Mouse (Mus musculus) 416B (cell line): ENCODE measurements at regions not wholly inside any gene's neighbourhood (a gene's known extent, or its start where the extent isn't known, plus 50 kb on each side); places are given as distances from the start of the nearest gene placed in this dataset.

Source experiments
- DNase-seq: peaks from one replicate; pipeline ENCODE4 v3.0.0; 2011; ENCODE audit warnings: low read depth

DNA sequence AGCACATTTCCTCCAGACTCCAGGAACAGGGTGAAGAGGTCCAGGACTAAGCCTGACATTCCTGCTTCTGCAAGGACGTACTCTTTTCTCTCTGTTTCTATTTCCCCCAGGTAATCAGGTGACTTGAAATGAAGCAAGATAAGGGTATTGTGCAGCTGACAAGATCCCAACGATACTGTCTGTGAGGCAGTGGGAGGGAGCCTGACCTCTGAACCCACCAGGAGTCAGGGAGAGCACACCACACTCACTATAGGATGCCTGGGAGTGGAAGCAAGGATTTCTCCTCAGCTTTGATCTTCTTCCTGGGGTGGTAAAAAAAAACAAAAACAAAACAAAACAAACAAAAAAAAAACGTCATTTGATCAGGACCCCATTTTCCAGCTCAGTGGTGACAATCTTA, 141.1 kb upstream of the A230072I06Rik start:
- no peak for DNase-seq

GRCm38 (mm10) chr8:12137913-12138312, 140.7 kb upstream of the A230072I06Rik start:
- no peak for DNase-seq

DNA sequence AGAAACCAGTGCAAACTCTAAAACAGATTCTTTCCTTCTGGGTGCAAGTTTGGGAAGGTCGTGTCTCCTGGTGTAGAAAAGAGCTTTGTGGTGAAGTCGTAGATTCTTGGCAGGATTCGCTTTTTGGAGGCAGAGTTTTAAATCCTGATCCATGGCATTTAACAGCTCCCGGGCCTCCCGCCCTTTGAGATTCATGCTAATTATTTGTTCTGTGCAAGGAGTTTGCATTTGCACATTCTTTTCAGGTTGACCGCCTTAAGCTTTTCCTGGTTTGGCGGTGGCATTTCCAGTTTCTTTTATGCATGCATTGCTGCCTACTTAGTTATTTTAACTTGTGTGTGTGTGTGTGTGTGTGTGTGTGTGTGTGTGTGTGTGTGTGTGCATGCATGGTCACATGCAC, 126.9 kb upstream of the A230072I06Rik start:
- DNase-seq = no peak

DNA sequence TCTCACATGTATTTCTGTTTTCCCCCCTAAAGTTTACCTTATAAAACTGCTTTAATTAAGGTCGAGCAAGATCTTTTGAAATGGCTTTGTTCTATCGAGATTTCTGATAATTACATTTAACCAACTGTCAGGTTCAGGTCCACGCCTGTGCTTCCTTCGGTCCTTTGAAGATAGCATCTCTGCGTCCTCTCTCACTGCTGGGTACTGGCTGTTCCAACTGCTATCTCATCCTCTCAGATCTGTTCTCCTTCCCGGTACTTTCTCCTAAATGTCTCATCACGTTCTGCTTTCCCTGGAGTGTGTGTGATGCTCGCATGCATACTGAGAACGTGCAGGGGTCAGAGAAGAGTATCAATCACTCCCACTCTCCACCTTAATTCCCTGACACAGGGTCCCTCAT, 125.8 kb upstream of the A230072I06Rik start:
- DNase-seq = no peak

- DNase-seq = no peak
These were observed 121.7 kb upstream of the A230072I06Rik start for GRCm38 (mm10) chr8:12156893-12157292.

DNA sequence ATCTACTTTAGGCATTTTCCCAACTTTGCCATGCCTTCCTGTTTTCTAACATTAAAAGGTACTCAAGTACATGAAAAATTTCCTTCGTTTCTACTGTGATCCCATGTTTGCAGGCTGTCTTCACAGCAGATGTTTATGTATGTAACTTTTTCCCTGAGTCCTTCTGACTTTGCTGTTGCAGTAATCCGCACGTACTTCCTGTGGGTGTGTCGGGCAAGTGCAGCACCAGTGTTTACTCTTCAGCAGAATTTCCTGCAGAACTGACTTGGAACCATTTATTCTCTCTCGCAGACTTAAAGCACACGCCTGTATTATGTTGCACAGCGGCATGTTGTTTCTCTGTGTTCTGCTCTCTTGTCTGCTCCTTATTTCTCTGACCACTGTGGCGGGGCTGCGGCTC, 120.4 kb upstream of the A230072I06Rik start:
- DNase-seq = no peak

GRCm38 (mm10) chr8:12162921-12163705, 115.5 kb upstream of the A230072I06Rik start:
- no peak for DNase-seq

- no peak for DNase-seq
These were observed 113.0 kb upstream of the A230072I06Rik start for GRCm38 (mm10) chr8:12165487-12166152.

GRCm38 (mm10) chr8:12171788-12172187, 106.8 kb upstream of the A230072I06Rik start:
- no peak for DNase-seq

- no peak for DNase-seq
These were observed 103.1 kb upstream of the A230072I06Rik start for GRCm38 (mm10) chr8:12175496-12175895.

DNA sequence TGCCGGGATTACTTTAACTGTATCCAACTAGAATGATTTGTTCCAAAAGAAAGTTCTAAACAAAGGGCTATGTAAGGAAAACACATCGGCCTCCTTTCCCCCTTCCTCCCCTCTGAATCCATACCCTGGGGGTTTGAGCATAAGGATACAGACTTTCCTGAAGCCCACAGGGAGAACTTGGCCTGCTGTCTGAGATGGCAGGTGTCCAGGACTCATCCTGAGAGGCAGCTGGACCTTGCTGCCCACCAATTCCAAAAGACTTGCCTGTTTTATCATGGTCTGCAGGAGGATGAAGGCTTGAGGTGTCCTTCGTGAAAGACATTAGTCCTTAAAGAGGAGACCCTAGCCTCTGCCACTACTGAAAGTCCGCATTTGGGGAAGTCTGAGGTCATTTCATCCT, 94.0 kb upstream of the A230072I06Rik start:
- no peak for DNase-seq

DNA sequence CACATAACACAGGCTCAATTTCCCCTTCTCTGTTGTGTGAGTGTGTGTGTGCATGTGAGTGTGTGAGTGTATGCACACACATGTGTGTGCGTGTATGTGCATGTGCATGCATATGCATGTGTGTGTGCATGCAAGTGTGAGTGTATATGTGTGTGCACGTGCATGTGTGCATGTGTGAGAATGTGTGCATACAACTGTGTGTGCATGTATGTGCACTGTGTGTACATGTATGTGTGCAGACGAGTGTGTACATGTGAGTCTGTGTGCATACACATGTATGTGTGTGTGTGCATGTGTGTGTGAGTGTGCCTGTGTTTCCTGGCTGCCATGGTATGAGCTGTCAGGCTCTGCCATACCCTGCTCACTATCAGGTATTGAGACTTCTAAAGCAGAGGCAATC, 91.3 kb upstream of the A230072I06Rik start:
- no peak for DNase-seq

DNA sequence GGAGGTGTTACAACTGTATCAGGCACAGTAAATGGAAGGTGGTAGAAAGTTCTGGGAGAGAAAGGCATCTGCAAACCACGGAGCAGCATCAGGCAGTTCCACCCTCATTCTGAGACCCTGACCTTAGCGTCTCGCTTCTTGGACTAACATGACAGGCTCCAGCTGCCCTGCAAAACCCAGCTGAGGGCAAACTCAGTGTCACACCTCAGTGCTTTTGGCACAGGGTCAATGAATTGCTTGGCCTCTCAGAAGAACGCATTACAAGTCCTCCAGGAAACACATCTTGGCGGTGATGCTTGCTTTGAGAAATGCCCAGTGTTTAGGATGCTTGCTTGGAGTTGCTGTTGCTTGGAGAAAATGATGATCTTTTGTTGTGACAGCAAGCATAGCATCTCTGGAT, 90.2 kb upstream of the A230072I06Rik start:
- no peak for DNase-seq

GRCm38 (mm10) chr8:12188960-12189359, 89.7 kb upstream of the A230072I06Rik start:
- DNase-seq = no peak

DNA sequence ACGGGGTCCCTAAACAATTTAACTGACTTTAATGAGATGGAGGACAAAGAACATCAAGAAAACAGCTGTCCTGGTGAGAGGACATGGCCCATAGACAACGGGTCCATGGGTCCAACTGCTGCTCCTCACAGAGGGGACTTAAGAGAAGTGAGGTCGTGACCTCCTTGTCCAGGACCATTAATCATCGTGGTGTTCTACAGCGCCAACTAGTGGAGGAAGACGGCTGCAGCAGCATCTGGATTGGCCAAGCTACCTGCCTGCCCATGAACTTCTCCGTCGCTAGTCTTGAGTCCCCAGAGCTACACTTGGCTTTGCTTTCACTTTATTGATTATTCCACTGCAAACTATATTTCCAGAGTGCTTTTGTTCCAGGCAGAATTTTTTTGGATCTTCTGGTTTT, 86.6 kb upstream of the A230072I06Rik start:
- peak; percentile 29 for DNase-seq

DNA sequence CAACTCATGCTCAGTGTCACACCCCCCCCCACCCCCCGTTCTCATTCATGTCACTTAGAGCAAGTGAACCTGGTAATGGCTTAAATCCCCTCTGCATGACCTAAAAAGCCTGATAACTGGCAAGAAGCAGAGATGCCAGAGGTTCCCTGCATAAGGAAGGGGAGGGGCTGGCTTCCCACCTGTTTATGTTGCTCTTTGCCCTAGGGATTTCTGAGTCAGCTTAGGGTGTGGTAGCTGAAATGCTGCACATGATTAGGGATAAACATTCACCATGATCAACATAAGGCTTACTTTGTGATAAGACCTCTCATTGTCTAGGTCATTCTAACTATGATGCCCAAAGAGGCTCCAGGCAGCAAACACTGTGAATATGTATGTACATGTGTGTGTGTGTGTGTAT, 72.7 kb upstream of the A230072I06Rik start:
- no peak for DNase-seq

DNA sequence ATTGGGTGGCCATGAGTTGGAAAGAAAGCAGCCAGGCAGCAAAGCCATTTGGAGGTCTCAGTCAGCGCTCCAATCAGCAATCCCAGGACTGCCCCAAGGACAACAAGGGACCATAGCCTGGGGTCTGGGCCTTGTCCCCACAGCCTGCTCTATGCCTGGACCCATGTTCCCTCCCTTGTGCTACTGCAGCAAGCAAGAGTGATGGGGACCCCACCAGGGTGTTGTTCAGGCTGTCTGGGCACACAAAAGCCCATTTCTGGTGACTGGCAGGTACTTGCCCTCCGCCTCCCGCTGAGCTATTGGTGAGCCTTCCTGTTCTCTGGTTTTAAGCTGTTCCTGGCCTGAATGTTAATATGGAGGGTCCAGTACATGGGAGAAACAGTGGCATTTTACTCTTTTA, 71.2 kb upstream of the A230072I06Rik start:
- no peak for DNase-seq

GRCm38 (mm10) chr8:12213774-12214173, 64.8 kb upstream of the A230072I06Rik start:
- DNase-seq = no peak

- DNase-seq = no peak
These were observed 64.2 kb upstream of the A230072I06Rik start for GRCm38 (mm10) chr8:12214205-12215019.

DNA sequence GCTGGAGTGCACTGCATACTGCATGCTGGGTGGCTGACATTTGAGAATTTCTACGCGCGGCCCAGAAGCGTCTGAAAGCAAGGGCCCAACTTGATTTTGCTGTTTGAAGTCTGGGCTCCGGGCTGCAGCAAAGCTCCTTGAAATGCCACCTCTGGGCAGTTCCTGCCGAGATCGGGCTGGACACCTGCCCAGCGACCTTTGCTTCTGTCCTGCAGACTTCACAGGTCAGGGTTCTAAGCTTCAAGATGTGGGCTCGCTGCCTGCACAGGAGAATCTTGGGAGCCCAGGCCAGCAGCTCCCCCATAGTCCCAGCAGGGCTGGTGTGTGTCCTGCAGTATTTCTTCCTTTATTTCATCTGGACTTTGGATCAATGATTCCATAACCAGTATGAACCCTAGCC, 57.1 kb upstream of the A230072I06Rik start:
- no peak for DNase-seq

DNA sequence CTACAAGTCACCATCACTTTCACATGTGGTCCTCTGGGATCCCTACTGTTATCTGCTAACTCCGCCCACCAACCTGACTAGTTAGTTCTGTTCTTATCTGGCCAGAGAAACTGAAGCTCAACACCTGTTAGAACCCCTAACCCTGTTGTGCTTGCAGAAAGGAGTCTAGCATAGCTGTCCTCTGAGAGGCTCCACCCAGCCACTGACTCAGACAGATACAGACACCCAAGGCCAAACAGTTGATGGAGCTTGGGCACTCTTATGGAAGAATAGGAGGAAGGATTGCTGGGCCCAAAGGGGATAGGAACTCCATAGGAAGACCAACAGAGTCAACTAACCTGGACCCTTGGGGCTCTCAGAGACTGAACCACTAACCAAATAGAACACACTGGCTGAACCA, 55.2 kb upstream of the A230072I06Rik start:
- DNase-seq = no peak
